Mouse (Mus musculus) limb, embryonic 10.5 days (tissue): ENCODE data around the gene Gstt1. TPM values are rescaled to one million over a fixed set of nuclear protein-coding genes. Genes with fewer than 3 reads are reported as not detected.
"Not testable (repeated sequence)": the region's sequence is repeated elsewhere in the genome, so short reads cannot be mapped to it uniquely, and the experiment has no call there.

Experiments
- DNase-seq: peaks from one replicate; pipeline ENCODE4 v3.0.0-alpha.2; 2017; ENCODE audit warnings: low spot score
- H3K27ac ChIP-seq: fragments of 300-500 bp; sonication (generic); 2 replicates; pipeline ENCODE4 v1.5.1; 2016; ENCODE audit warnings: mild to moderate bottlenecking
- H3K27me3 ChIP-seq: fragments of 300-500 bp; sonication (generic); 2 replicates; pipeline ENCODE4 v1.6.1; 2016; ENCODE audit warnings: low read depth, mild to moderate bottlenecking; ENCODE audit not compliant: poor library complexity, severe bottlenecking
- H3K36me3 ChIP-seq: fragments of 300-500 bp; sonication (generic); 2 replicates; pipeline ENCODE4 v1.6.1; 2016; ENCODE audit warnings: mild to moderate bottlenecking, moderate library complexity
- H3K4me1 ChIP-seq: fragments of 300-500 bp; sonication (generic); 2 replicates; pipeline ENCODE4 v1.6.1; 2016
- H3K4me3 ChIP-seq: fragments of 300-500 bp; sonication (generic); 2 replicates; pipeline ENCODE4 v1.5.1; 2016; ENCODE audit warnings: mild to moderate bottlenecking, moderate library complexity
- H3K9me3 ChIP-seq: fragments of 300-500 bp; sonication (generic); replicated peaks from 2 replicates; pipeline ENCODE4 v1.6.1; 2016; ENCODE audit warnings: mild to moderate bottlenecking
- WGBS: fragments of 180-500 bp; shearing (Covaris S2); methylation state at CpG from one replicate; pipeline ENCODE4 v1.1.7; 2016; 5-methylcytosine and 5-hydroxymethylcytosine counted together
- polyA plus RNA-seq: library from polyadenylated mRNA; unstranded; fragments of >200 nt; fragmentation: Nextera tagmentation; extraction: Ambion mirVana; gene quantifications from 2 replicates; pipeline ENCODE4 v1.2.1, GENCODE M21; 2016

The Gstt1 gene
- polyA plus RNA-seq, 1 experiment from 2014 or later: 3.8 TPM

GRCm38 (mm10) chr10:75772795-75773664, 25.4 kb downstream of the Gstt1 start, which contains the start of gene Ddt:
Gene Ddt (minus strand): TSS chr10:75773414.
- no peaks in the 10 kb centered on the region for H3K9me3 ChIP-seq
- DNase-seq: peak; percentile 96
- H3K4me3 ChIP-seq: peak within 1 kb of the TSS; percentile 75
- peak within 1 kb of the TSS; percentile 81 for H3K27ac ChIP-seq
- no peaks in the 10 kb centered on the region for H3K36me3 ChIP-seq
- H3K27me3 ChIP-seq: no peaks in the 10 kb centered on the region
- H3K4me1 ChIP-seq: peaks cover 14% of the 10 kb centered on the region
- under 1% methylated on average over 47 of the region's 47 CpGs for WGBS

- peaks cover 18% of the 10 kb centered on the region for H3K4me1 ChIP-seq
- H3K36me3 ChIP-seq, H3K27me3 ChIP-seq, H3K4me3 ChIP-seq, DNase-seq, H3K27ac ChIP-seq, H3K9me3 ChIP-seq: not testable (repeated sequence)
- WGBS: 47% methylated on average over 5 of the region's 5 CpGs
Measured at GRCm38 (mm10) chr10:75767756-75768155, 30.6 kb downstream of the Gstt1 start.

DNA sequence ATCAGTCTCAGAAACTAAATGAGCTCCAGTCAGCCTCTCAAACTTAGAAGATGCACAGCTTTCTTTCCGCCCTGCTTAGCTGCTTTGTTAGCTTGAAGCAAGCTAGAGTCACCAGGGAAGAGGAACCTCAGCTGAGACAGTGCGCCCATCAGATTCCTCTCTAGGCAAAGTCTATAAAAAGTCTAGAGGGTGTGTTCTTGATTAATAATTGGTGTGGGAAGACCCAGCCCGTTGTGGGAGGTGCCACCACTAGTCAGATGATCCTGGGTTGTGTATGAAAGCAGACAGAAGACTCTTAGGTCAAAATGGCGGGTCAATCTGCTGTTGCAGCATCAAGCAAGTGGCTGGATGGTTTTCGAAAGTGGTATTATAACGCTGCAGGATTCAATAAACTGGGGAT, 31.5 kb downstream of the Gstt1 start:
- Histone ChIP-seq H3K4me1 (peaks cover 14% of the 10 kb centered on the region), H3K27me3 (no peaks in the 10 kb centered on the region), H3K36me3 (peaks cover under 1% of the 10 kb centered on the region; the same call in 1 of the 2 replicates), H3K4me3 (no peak overlapping the region), H3K9me3 (no peaks in the 10 kb centered on the region), H3K27ac (no peak overlapping the region)
- 91% methylated on average over 6 of the region's 6 CpGs for WGBS
- DNase-seq: no peak

- Histone ChIP-seq H3K4me1 (peaks cover 14% of the 10 kb centered on the region), H3K27me3 (no peaks in the 10 kb centered on the region), H3K27ac (peak overlapping the region; percentile 86), H3K4me3 (peak overlapping the region; percentile 93), H3K9me3 (no peaks in the 10 kb centered on the region), H3K36me3 (peaks cover 19% of the 10 kb centered on the region)
- DNase-seq: peak; percentile 82
- WGBS: 2% methylated on average over 27 of the region's 27 CpGs
Measured at GRCm38 (mm10) chr10:75764519-75765473, 33.6 kb downstream of the Gstt1 start.

DNA sequence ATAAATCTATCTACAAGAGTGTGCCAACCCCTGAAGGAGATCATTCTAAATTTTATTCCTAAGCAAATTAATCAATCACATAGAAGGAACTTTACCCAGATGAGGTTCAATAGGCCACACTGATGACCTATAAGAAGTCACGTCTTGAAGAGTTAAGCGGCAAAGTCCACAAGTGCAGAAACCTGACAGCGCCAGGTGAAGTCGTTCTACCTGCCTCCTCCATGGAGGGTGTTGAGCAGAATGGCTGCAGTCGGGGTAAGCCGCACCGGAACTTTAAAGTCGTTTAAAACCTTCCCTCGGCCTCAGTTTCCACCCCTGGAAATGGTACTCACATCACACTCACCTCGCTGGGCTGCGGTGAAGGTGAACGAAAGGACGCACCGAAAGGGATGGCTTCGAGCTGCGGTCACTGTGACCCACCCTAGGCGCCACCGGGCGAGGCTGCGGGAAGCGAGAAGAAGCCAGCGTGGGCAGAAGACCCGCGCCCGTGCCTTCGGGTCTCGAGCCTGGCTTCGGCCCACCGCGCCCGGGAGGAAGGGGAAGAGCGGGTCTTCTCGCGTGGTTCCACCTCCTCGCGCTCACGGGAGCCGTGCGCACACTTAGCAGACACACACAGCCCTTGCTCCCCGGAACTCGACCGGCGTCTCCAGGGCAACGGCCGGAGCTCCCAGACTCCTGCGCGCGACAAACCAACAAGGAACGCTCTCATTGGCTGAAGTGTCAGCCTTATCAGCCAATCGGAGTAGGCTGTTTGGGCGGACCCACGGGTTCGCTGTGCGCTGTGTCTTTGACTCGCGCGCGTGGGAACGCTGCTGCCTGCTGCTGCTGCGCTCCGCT, 34.5 kb downstream of the Gstt1 start, which contains the start of gene Cabin1:
Gene Cabin1 (minus strand): TSS at position 660 of the 837 bp plus-strand sequence.
- Histone ChIP-seq H3K4me1 (peaks cover 14% of the 10 kb centered on the region), H3K36me3 (peaks cover 26% of the 10 kb centered on the region), H3K27ac (peak within 1 kb of the TSS; percentile 86), H3K9me3 (no peaks in the 10 kb centered on the region), H3K27me3 (no peaks in the 10 kb centered on the region), H3K4me3 (peak within 1 kb of the TSS; percentile 93)
- under 1% methylated on average over 59 of the region's 61 CpGs for WGBS
- DNase-seq: peak; percentile 99

GRCm38 (mm10) chr10:75762413-75762812, 36.0 kb downstream of the Gstt1 start:
- Histone ChIP-seq H3K9me3 (no peaks in the 10 kb centered on the region), H3K36me3 (peaks cover 40% of the 10 kb centered on the region), H3K27ac (no peak overlapping the region), H3K4me3 (no peak overlapping the region), H3K27me3 (no peaks in the 10 kb centered on the region), H3K4me1 (peaks cover 14% of the 10 kb centered on the region)
- DNase-seq: no peak
- WGBS: 95% methylated on average over 3 of the region's 3 CpGs

DNA sequence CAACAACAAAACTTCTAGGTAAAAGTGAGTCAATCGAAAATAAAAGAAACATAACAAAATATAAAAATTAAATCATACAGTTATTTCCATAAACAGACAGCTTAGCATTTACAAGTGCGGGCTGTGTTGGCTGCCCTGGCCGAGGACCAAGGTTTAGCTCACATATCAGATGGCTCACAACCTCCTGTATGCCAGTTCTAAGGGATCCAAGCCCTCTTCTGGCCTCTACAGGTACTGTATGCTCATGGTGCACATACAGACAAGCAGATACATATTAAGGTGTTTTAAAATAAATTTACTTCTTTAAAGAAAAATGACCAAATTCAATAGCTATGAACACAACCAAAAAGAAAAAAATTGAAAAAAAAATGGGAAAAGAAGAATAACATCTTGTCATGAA, 38.1 kb downstream of the Gstt1 start:
- WGBS: 95% methylated on average over 3 of the region's 3 CpGs
- H3K36me3 ChIP-seq: peaks cover 49% of the 10 kb centered on the region
- DNase-seq: no peak

DNA sequence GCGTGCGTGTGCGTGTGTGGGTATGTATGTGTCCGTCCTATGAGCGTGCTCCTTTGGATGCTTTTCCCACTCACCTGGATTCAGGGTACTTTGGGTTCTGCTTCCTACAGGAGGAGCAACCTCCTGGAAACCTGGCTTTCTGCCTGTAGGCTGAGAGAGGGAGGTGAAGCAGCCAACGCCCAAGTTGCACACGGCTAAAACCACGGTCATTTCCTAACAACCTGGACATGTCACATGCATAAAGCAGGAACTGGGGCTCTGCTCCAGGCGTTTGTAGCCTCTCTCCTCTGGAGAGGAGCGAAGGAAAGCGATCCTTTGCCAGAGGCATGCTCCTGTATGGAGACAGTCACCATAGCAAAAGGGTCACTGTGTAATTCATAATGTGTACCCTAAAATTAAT, 41.7 kb downstream of the Gstt1 start:
- 94% methylated on average over 11 of the region's 11 CpGs for WGBS
- no peak overlapping the region for H3K27ac ChIP-seq
- no peaks in the 10 kb centered on the region for H3K4me1 ChIP-seq
- no peaks in the 10 kb centered on the region for H3K27me3 ChIP-seq
- H3K36me3 ChIP-seq: peaks cover 83% of the 10 kb centered on the region
- no peak overlapping the region for H3K4me3 ChIP-seq
- H3K9me3 ChIP-seq: no peaks in the 10 kb centered on the region
- DNase-seq: no peak

More for the DNA sequence above, 38.1 kb downstream of the Gstt1 start:
- Histone ChIP-seq H3K9me3 (no peaks in the 10 kb centered on the region), H3K4me1 (peaks cover 14% of the 10 kb centered on the region), H3K27ac (no peak overlapping the region), H3K4me3 (no peak overlapping the region), H3K27me3 (no peaks in the 10 kb centered on the region)

DNA sequence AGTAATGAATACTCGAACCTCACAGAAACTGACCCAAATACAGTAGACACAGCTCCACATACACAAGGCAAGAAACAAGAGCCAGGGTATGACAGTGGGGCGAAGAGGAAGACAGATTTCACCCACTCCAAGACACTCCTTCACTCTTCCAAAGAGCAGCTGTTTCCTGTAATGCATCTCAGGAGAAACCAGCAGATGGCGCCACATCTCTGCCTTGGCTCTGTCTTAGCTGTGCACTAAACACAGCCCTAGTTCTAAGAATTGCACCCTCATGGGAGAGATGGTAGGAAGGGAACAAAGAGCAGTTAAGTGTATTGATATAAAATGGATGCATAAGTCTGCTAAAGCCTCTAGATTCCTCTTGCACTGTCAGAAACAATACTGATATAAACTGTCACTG, 54.4 kb downstream of the Gstt1 start:
- no peak overlapping the region for H3K4me3 ChIP-seq
- no peak overlapping the region for H3K27ac ChIP-seq
- no peaks in the 10 kb centered on the region for H3K27me3 ChIP-seq
- peak; percentile 84 for DNase-seq
- H3K4me1 ChIP-seq: no peaks in the 10 kb centered on the region
- 45% methylated on average over 3 of the region's 3 CpGs for WGBS
- no peaks in the 10 kb centered on the region for H3K9me3 ChIP-seq
- H3K36me3 ChIP-seq: peaks cover 97% of the 10 kb centered on the region

GRCm38 (mm10) chr10:75743369-75743768, 55.0 kb downstream of the Gstt1 start:
- DNase-seq: no peak
- H3K36me3 ChIP-seq: peaks cover 97% of the 10 kb centered on the region
- 95% methylated on average over 12 of the region's 12 CpGs for WGBS

DNA sequence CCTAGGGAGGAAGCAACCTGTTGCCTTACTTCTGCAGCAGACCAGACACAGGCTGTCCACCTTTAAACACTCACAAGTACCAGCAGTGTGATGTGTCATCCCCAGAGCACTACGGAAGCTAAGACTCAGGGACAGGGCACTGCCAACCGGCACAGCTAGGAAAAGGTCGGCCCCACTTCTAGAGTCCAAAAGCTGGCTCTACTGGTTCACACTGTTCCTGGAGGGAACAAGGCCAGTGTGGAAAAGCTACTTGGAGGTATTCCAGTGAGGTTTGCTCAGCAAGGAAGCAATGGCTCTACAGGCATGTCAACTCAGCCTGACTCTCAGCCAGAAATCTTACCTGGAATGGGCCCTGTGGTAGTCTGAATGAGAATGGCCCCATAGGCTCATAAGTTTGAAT, 57.5 kb downstream of the Gstt1 start:
- no peak overlapping the region for H3K27ac ChIP-seq
- no peaks in the 10 kb centered on the region for H3K27me3 ChIP-seq
- 96% methylated on average over 3 of the region's 3 CpGs for WGBS
- no peak overlapping the region for H3K4me3 ChIP-seq
- H3K4me1 ChIP-seq: no peaks in the 10 kb centered on the region
- peaks cover 97% of the 10 kb centered on the region for H3K36me3 ChIP-seq
- DNase-seq: no peak
- H3K9me3 ChIP-seq: no peaks in the 10 kb centered on the region

More at GRCm38 (mm10) chr10:75743369-75743768, 55.0 kb downstream of the Gstt1 start:
- Histone ChIP-seq H3K4me3 (no peak overlapping the region), H3K9me3 (no peaks in the 10 kb centered on the region), H3K27me3 (no peaks in the 10 kb centered on the region), H3K27ac (no peak overlapping the region), H3K4me1 (no peaks in the 10 kb centered on the region)
